Mouse (Mus musculus): Measurements from ENCODE around the gene 6030468B19Rik.
"Not testable (repeated sequence)": the region's sequence is repeated elsewhere in the genome, so short reads cannot be mapped to it uniquely, and the experiment has no call there.

6030468B19Rik gene

GRCm38 (mm10) chr11:117778851-117779433, 18.5 kb upstream of the 6030468B19Rik start:
- DNase-seq (ENCODE audit: low spot score in 2 of 2), result no peak

GRCm38 (mm10) chr11:117779434-117780198, 17.8 kb upstream of the 6030468B19Rik start:
- peak in 1 of 2 experiments; percentile 73 for DNase-seq (ENCODE audit: low spot score in 2 of 2)

DNA sequence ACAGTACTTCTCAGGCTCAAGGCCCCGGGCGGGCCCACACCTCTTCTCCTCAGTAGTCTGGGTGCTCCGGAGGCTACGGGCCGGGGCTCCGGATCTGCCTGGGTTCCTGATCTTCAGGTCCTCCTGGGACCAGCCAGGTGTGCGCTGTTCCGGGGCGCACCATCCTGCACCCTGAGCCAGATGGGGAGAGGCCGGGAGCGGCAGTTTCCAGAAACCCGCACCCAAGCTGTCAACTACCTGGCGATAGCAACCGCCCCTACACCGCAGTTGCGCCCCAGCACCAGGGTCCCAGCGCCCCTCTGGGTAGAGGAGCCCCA, 17.3 kb upstream of the 6030468B19Rik start:
- DNase-seq (ENCODE audit: low spot score in 2 of 2), result no peak

DNA sequence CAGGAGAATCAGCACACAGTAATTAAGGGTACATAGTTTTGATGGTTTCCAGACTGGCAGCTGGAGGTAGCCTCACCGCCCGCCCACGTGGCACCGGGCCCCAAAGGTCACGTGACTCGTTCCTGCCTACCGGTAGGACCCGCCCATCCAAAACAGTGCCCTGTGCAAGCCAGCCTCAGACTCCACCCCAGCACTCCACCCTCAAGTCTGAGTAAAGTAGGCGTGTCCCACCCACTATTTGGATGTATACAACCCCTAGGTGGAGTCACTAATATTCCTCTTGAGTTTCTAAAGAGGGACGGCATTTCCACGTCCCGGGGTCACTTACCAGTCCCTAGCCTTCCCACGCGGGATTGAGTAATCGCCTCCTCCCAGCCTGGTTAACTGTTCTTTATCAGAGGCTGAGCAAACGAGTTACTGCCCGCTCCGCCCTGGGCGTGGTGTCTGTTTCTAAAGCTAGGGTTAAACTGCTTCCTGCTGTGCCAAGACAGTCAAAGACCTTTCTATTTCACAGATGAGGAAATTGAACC, 16.8 kb upstream of the 6030468B19Rik start:
- peak in 1 of 2 experiments; percentile 41 for DNase-seq (ENCODE audit: low spot score in 2 of 2)

GRCm38 (mm10) chr11:117781199-117781821, 16.1 kb upstream of the 6030468B19Rik start:
- peak in 1 of 2 experiments; percentile 73 for DNase-seq (ENCODE audit: low spot score in 2 of 2)

DNA sequence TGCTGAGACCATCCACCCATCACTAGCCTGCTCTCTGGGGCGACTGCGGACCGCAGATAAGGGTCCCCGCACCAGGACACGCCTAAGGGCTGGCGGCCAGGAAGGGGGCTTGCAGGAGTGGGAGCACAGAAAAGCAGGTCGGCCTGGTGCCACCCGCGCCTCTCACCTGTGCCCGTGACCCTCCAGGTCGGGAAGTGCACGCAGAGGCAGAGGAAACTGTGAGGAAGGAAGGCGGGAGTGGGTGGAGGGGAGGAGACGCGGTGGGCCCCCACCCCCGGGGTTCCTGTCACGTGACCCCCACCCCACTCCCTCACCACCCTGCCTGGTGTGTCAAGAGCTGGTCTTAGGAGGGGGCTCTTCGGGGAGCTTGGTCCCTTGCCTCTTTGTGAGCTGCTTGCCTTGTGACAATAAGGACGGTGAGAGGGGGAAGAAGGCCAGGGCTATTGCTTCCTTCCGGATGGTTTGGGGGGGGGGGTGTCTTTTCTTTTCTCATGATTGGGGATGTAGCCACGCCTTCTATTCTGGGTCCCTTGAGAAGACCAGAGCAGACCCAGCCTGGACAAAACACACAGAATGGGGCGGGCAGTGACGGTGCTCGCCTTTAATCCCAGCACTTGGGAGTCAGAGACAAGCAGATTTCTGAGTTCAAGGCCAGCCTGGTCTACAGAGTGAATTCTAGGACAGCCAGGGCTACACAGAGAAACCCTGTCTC, 15.3 kb upstream of the 6030468B19Rik start, which contains the start of the genes Tmc8 and Tmc6:
Gene Tmc8, plus strand, starts transcription at position 84 of the 712 bp plus-strand sequence.
Gene Tmc6, minus strand, starts transcription at position 206 of the 712 bp plus-strand sequence.
- DNase-seq (ENCODE audit: low spot score in 2 of 2), result no peak

DNA sequence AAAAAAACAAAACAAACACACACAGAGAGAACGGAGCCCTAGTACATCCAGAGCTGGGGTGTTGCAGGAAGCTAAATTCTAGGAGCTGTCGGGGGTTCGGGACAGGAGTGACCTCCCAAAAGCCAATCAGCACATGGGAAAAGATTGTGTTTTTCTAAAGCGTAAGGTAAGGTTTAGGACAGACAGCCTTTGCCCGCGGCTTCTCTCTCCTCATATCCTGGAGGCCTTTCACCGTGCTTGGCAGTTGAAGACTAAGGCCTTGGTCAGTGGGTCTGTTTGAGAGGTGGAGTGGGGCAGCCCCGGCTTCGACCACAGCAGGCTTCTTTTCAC, 14.8 kb upstream of the 6030468B19Rik start:
- DNase-seq (ENCODE audit: low spot score in 2 of 2), result no peak

DNA sequence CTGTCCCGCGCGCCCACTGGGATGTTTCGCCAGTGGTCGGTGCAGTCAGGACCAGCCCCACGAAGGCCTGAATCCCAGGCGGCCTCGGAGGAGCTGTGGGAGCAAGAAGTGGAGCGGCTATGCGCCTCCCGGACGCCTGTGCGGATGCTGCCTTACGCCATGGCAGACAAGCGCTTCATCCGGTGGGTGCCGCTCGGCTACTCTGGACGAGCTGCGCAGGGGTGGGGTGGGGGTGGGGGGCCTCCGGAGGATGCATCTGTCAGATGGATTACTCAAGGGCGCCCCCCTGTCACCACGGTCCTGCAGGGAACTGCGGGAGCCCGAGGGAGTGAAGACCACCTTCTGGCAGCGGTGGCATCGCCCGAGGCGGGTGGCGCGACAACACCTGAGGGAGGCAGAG, 14.4 kb upstream of the 6030468B19Rik start:
- DNase-seq (ENCODE audit: low spot score in 2 of 2), result peak; percentile 80

DNA sequence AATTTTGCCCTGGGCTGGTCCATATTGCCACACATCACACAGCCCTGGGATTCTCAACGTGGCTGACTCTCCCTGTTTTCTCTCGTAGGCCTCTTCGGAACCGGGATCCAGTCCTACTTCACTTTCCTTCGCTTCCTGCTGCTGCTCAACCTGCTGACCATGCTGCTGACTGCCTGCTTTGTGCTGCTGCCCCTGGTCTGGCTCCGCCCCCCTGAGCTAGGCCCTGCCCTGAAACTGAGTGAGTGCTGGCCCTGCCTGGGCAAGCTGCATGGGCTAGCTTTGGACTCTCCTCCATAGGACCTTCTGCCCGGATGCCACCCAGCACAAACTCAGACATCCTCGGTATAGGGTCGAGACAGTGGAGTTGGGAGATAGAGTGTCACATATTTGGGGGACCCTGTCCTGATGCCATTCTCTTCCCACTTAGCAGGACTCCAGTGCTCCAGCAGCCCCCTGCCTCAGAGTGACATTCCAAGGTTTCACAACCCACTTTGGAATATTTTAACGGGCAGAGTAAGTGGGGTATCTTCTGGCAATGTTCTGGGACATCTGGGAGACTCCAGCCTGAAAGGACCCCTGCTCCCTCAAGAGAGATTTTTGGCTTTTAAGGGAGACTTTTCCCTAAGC, 13.7 kb upstream of the 6030468B19Rik start:
- no peak for DNase-seq (ENCODE audit: low spot score in 2 of 2)

- peak in 1 of 2 experiments; percentile 56 for DNase-seq (ENCODE audit: low spot score in 2 of 2)
These were observed 11.2 kb upstream of the 6030468B19Rik start for GRCm38 (mm10) chr11:117786294-117786693.

- not testable (repeated sequence) for DNase-seq (ENCODE audit: low spot score in 2 of 2)
These were observed 9.0 kb upstream of the 6030468B19Rik start for GRCm38 (mm10) chr11:117788481-117788880.

- peak in 1 of 2 experiments; percentile 74 for DNase-seq (ENCODE audit: low spot score in 2 of 2)
These were observed 7.2 kb upstream of the 6030468B19Rik start for GRCm38 (mm10) chr11:117790286-117790685.

GRCm38 (mm10) chr11:117790703-117791440, 6.6 kb upstream of the 6030468B19Rik start:
- DNase-seq (ENCODE audit: low spot score in 2 of 2), result no peak

DNA sequence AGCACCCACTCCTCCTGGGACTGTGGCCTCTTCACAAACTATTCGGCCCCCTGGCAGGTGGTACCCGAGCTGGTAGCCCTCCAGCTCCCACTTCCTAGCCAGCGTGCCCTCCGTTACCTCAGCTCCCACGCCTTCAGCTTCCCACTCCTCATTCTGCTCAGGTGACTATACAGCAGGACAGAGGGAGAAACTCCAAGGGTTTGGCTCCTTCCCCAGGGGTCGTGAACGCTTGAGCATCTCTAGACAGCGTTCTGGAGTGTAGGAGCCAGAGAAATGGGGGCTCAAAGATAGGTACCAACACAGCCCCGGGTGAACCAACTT, 6.1 kb upstream of the 6030468B19Rik start:
- DNase-seq (ENCODE audit: low spot score in 2 of 2), result no peak

DNA sequence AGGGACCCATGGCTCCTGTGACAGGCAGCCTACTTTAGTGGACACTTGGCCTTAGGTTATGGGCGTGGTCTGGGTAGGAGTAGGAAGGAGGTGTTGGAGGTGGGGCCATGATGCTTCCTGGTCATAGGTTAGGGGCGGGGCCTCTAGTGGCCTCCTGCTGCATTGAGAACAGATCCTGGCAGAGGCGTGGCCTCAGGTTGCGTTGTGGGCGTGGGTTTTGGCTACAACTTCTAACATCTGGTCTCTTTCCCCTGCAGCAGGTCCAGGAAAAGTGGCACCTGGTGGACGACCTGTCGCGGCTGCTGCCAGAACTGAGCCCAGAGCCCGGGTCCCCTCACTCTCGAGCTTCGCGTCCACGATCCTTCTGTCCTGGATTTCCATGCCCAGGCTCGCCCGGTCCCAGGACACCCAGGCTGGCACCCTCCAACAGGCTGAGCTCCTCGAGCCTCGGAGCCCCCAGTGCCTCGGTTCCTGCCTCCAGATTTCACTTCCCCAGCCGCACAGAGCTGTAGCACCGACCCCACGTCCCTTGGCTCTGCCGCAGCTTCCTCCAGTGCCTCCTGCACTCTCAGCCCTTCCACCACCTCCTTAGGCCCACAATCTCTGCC, 5.1 kb upstream of the 6030468B19Rik start:
- DNase-seq (ENCODE audit: low spot score in 2 of 2), result no peak

DNA sequence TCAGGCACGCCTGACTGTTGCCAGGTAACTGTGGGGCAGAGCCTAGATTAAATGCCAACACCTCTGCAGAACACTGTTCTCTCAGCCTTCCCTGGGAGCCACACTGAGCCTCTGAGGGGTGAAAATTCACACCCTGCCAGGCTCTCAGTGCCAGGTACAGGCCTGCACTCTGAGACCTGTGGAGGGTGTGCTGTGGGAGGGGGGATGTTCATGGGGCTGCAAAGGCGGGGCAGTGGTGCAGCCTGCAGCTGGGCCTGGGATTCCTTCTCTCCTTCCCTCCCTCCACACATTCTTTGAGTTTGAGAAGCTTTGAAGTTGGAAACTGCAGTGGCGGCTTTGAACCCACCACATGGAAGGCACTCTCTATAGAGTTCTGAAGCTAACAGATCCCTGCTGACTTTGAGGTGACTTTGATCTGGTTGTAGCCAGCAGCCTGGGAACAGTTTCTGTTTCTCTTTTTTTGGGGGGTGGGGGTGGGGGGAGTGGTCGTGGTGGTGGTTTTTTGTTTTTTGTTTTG, 3.4 kb upstream of the 6030468B19Rik start:
- DNase-seq (ENCODE audit: low spot score in 2 of 2), result no peak

- DNase-seq (ENCODE audit: low spot score in 2 of 2), result no peak
These were observed 506 bp upstream of the 6030468B19Rik start for GRCm38 (mm10) chr11:117796954-117797353.

DNA sequence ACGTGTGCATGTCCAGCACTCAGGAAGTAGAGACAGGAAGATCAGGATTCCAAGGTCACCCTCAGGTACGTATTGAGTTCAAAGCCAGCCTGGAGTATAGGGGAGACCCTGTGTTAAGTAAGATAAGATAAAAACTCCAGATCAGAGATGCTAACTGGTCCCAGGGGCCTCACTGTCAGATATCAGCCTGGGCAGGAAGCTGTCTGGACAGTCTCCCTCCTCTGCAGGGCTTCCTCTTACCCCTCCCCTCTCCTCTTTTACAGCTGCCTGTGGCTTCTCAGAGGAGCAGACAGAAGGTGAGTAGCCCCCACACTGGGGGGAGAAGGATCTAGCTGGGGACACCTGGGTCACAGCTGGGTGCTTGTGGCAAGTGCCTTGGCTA, 691 bp downstream of the 6030468B19Rik start:
- no peak for DNase-seq (ENCODE audit: low spot score in 2 of 2)

- DNase-seq (ENCODE audit: low spot score in 2 of 2), result no peak
These were observed 1.7 kb downstream of the 6030468B19Rik start for GRCm38 (mm10) chr11:117799174-117799573.

DNA sequence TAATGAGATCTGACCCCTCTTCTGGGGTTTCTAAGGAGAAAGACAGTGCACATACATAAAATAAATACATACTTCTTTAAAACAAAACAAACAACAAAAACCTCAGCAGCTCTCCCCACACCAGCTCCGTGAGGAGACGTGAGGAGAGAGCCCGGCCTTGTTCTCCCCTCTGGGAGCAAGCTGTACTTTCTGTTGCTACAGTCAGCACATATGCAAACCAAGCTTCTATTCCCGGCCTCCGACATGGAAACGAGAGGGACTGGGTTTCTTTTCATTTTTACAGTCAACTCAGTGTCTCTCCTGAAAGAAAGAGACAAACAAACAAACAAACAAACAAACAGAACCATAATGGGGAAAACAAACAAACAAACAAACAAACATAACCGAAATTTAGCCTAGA, 2.6 kb downstream of the 6030468B19Rik start:
- DNase-seq (ENCODE audit: low spot score in 2 of 2), result no peak

Measured in right cerebral cortex, postnatal 10 days (tissue).